Mouse (Mus musculus) cortical plate, adult 2 months (tissue): ENCODE measurements around the gene Otx1. TPM values are rescaled to one million over a fixed set of nuclear protein-coding genes. Genes with fewer than 3 reads are reported as not detected.

Experiments used
- H3K27ac ChIP-seq: fragments of 200-500 bp; 2 replicates; pipeline ENCODE4 v1.5.1; 2012; ENCODE audit warnings: low read length, control low read depth, inconsistent platforms; ENCODE audit not compliant: insufficient read depth
- H3K4me1 ChIP-seq: fragments of 200-500 bp; 2 replicates; pipeline ENCODE4 v1.6.1; 2011; ENCODE audit warnings: low read length; ENCODE audit not compliant: control insufficient read depth, insufficient read depth
- H3K4me3 ChIP-seq: fragments of 200-500 bp; 2 replicates; pipeline ENCODE4 v1.5.1; 2011; ENCODE audit warnings: mild to moderate bottlenecking, low read length, control low read depth; ENCODE audit not compliant: insufficient read depth
- CTCF ChIP-seq: fragments of 200-500 bp; IDR thresholded peaks from 2 replicates; pipeline ENCODE4 v1.5.1; 2011; ENCODE audit warnings: mild to moderate bottlenecking, control low read depth, low read length; ENCODE audit not compliant: insufficient read depth; ENCODE audit errors: extremely low read depth
- POLR2A ChIP-seq: fragments of 200-500 bp; IDR thresholded peaks from 2 replicates; pipeline ENCODE4 v1.6.1; 2011; ENCODE audit warnings: mild to moderate bottlenecking, low read length, control low read depth; ENCODE audit not compliant: insufficient read depth; ENCODE audit errors: extremely low read depth
- polyA plus RNA-seq: library from polyadenylated mRNA; depleted of rRNA; stranded (reverse); fragments of >200 nt; gene quantifications from 2 replicates; pipeline ENCODE4 v1.2.3, GENCODE M21; 2012

The Otx1 gene
- polyA plus RNA-seq, 1 experiment, result 5.9 TPM

DNA sequence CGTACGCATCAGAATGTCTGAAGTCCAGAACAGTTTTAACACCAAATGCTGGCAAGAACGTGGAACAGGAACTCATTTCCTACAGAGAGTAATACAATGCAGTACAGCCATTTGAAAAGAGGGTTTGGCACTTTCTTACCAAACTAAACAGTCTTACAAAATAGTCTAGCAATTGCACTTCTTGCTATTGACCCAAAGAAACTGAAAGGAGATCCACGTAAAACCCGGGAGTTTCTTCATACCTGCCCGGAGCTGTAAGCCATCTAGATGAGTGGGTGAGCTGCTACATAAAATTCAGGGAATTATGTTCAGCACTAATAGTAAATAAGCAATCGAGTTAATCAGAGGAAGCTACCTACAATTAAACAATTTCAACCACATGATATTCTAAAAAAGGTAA lies 47.5 kb downstream of the Otx1 start:
- no peak for TF ChIP-seq CTCF
- TF ChIP-seq POLR2A, result no peak
- Histone ChIP-seq H3K4me1 (no peaks in the 10 kb centered on the region), H3K27ac (no peak overlapping the region), H3K4me3 (no peak overlapping the region)

GRCm38 (mm10) chr11:21951657-21952237 lies 51.0 kb downstream of the Otx1 start:
- no peaks in the 10 kb centered on the region for H3K4me1 ChIP-seq
- H3K27ac ChIP-seq, result no peak overlapping the region
- TF ChIP-seq CTCF (no peak), POLR2A (no peak)
- no peak overlapping the region for H3K4me3 ChIP-seq

DNA sequence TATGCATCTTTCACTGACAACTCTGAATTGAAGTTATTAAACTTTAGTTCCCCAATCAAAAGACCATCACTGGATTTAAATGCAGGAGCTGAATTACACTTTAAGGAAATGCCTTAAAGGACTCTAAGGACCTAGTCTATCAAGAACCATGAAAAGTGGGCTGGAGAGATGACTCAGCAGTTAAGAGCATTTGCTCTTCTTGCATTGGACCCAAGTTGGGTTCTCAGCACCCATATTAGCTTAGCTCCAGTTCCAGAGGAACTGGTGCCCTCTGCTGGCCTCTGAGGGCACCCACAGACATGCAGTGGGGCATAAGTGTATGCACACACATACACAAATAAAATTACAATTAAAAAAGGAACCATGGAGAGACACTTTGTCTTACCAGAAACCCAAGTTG lies 52.6 kb downstream of the Otx1 start:
- Histone ChIP-seq H3K27ac (no peak overlapping the region), H3K4me3 (no peak overlapping the region), H3K4me1 (no peaks in the 10 kb centered on the region)
- no peak for TF ChIP-seq POLR2A
- no peak for TF ChIP-seq CTCF
